Mouse (Mus musculus): ENCODE data around the gene Trim25.

Trim25 gene

DNA sequence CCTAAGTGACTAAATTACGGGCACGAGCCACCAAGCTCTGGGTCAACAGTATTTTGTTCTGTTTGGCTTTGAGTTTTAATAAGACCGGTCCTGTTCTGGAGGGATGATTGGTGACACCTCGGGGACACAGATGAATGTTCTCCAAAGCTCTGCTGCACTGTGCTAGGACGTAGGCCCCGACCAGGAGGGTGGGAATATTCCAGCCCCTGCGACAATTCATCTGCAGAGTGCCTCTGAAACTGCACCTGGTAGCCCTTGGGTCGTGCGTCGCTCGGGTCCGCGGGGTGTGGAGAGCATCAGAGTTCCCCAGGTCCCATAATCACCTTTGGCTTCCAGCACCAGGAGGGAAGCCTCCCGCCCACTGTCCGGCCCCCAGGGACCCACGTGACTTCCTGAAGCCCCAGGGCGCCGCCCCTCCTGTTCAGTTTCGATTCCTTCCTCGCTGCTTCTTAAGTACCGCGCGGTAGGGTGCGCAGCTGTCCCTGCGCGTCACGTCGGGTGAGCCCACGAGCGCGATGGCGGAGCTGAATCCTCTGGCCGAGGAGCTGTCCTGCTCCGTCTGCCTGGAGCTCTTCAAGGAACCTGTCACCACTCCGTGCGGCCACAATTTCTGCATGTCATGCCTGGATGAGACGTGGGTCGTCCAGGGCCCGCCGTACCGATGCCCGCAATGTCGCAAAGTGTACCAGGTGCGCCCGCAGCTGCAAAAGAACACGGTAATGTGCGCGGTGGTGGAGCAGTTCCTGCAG, at the start of gene Trim25:
Trim25 (plus strand) TSS at position 403 of the 749 bp plus-strand sequence.
- peak; percentile 95 for DNase-seq

DNA sequence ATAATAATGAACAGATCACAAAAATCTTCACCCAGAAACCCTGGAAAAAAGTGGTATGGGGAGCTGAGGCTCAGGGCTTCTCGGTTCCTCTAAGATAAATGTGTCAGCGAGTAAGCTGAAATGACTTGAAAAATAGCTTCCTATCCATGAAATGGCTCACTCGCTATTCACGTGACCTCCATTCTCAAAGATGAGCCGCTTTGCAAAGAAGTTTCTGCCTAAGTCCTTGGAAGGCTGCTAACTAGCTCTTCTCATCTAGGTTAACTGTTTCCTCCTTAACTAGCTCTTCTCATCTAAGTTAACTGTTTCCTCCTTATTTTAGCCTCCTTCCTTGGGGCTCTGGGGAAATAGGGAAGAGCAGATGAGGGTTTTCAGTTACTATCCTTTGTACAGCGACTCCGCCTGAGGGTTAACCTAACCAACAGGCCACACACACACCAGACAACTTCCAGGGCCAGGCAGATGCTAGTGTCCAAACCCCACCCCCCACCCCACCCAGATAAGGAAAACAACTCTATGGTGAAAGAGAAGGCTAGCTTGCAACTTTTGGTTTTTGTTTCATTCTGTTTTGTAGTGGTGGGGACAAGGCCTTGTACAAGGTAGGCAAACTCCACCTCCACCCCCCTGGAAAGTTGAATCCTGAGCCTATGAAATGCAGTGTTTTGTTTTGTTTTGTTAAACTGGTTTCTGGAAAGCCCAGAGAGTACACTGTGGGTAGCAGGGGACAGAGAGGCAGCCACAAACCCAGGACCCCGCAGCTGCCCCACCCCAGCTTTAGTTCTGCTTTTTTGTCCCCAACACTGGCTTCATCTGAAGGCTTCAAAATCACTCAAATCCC, 49.2 kb upstream of the Trim25 start:
- no peak for DNase-seq

DNA sequence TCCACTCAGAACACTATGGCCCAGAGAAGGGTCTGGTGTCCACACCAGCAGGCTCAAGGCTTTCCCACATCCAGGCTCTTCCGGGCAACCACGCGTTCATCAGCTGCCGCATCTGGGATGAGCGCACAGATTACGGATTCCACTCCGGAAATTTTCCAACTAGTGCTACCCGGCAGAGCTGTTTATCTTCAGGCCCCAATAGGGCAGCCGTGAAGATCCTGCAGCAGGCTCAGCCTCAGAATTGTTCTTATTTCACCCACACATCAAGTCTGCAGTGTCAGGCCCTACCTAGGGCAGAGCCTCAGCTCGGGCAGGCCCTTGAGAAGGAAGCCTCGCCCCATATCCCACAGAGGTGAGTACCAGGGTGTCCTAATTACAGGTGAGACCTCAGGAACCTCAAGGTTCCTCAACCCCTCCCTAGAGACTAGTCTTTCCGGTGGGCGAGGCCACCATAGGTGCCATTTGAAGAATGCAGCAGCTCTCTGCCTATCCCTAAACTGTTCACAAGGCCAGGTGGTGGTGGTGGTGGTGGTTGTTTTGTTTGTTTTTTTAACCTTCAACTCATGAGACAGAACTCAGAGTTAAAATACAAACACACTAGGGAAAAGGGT, 48.4 kb upstream of the Trim25 start:
- no peak for DNase-seq

DNA sequence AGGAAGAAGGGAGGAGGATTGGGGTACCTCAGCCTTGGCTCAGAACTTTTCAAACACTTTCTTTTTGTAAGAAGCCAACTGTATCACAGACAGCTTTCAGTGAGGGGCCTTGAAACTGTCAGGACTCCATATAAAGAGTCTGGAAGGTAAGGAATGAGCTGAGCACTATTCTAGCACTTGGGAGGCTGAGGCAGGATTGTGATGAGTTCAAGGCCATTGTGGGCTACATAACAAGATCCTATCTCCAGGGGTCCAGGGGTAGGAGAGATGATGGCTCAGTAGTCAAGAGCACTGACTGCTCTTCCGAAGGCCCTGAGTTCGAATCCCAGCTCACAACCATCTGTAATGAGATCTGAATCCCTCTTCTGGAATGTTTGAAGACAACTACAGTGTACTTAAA, 47.6 kb upstream of the Trim25 start:
- DNase-seq = no peak

DNA sequence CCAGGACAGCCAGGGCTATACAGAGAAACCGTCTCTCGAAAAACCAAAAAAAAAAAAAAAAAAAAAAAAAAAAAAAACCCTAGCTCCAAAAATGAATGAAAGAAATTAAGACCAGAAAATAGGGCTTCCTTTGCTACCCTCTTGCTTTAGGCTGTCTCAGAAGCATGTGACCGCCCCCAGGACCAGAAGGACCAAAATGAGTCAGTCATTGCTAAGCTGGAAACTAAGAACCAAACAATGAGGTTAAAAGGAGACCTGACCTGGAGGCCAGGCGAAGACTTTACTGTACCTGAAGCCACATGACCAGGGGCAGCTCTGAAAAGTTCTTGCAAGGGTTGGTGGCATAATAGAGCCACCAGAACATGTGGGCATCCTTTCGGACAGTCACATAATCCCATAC, 47.1 kb upstream of the Trim25 start:
- no peak for DNase-seq

DNA sequence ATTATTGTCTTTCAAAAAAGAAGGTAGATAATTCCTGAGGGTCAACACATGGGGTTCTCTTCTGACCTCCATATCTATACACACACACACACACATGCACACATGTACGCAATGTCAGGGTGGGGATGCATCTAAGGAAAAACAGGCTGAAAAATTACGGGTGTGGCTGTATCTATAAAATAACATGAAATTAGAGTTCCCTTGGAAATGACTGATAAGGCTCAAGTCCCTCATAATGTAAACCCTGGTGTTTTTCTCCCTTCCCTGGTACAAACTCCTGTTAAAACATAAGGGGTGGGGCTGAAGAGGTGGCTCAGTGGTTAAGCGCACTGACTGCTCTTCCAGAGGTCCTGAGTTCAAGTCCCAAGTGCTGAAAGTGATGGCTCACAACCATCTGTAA, 45.6 kb upstream of the Trim25 start:
- DNase-seq = no peak

DNA sequence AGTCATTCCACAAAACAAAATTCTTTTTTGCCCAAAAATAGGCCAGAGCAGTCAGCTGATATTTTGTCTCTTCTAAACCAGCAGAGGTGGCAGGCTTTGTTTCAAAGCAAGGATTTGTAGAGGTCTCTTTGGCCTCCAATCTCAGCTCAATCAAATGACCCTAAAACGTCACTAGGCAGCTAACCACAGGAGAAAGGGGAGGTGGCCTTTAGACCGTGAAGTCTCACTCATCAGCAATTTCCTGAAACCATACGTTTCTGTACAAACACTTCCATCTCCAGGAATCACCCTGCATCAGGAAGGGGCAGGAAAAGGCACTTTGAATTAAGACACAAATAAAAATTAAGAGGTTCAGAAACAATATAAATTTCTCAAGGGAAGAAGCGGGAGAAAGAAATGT, 44.4 kb upstream of the Trim25 start:
- peak; percentile 49 for DNase-seq

DNA sequence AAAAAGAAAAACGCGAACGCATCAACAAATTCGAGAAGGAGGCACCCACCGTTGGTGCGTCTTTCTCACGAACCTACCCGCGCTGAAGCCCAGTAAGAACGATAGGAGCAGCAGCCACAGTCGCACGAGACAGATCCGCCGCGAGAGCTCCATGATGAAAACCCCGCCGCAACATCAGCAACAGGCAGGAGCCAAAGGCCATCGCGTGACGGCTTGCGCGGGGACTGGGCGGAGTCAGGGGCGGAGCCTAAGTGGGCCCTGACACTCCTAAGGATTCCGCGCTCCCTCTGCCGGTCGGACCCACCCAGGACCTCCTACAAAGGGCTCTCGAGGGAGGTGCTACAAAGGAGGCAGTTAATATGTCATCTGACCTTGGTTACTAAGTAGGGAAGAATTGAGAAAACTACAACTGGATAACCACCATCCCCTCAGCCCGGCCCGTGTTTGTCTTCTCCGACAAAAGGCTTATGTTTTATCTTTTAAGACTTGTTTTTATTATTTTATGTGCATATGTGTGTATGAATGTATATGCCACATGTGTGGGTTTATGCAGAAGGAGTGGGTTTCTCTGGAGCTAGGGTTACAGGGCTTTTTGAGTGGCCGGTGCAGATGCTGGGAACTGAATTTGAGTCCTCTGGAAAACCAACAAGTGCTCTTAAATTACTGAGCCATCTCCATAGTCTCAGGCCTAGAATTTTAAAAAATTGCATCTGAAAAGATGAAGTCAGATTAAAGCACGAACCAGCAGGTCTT, 43.8 kb upstream of the Trim25 start, which contains the start of gene Scpep1:
Scpep1 (minus strand) TSS at position 249 of the 753 bp plus-strand sequence.
- peak; percentile 98 for DNase-seq

DNA sequence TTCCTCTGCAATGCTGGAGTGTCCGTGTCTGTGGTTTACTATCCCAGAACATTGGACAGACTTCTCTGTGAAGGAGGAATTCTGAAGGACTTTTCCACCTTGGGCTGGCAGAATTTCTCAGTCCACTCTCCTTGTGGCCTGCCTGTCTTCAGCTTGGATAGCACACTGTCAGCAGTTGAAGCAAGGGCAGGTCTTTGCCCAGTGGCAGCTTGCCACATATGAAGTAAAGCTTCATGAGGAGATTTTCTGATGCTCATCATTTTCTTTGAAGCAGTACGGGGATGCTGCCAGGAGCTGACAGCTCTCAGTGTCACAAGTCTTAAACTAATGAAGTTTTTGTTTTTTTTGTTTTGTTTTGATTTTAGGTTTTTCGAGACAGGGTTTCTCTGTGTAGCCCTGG, 40.3 kb upstream of the Trim25 start:
- peak; percentile 68 for DNase-seq

DNA sequence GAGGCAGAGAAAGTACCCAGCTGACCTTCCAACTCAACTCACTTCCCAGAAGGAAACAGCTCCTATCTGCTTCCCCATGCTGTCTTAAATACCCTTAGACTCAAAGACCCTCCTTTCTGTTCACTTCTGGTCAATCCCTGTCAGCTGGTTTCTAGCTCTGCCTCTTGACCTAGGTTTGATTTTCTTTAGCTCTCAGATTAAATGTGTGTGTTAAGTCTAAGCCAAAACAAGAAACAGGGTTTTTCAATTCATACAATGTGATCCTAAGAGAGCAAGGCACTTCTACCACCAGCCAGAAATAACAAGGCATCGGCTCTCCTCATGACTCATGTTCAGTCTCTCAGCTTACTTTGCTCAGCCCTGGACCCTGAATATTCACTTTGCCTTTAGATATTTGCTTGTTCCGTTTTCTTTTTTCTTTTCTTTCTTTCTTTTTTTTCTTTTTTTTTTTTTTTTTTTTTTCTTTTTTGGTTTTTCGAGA, 32.3 kb upstream of the Trim25 start, which contains the start of gene Elobl:
Elobl (minus strand) TSS at position 51 of the 481 bp plus-strand sequence.
- DNase-seq = no peak

DNA sequence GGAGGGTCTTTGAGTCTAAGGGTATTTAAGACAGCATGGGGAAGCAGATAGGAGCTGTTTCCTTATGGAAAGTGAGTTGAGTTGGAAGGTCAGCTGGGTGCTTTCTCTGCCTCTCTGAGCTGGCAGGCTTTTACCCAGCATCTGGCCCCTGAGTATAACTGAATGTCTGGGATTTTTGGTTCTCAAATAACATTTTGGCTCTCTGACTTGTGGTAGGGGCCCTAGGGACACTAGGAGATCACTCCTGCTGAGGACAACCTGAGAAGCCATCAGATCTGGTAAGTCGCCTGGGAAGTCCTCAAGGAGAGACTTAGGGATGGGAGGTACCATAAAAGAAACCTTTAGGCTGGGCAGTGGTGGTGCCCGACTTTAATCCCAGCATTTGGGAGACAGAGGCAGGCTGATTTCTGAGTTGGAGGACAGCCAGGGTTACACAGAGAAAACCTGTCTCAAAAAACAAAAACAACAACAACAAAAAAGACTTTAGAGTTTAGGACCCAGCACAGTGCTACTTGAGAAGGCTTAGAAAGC, 28.9 kb upstream of the Trim25 start, which contains the start of gene Coil:
Coil (plus strand) TSS at position 51 of the 531 bp plus-strand sequence.
- peak; percentile 30 for DNase-seq

DNA sequence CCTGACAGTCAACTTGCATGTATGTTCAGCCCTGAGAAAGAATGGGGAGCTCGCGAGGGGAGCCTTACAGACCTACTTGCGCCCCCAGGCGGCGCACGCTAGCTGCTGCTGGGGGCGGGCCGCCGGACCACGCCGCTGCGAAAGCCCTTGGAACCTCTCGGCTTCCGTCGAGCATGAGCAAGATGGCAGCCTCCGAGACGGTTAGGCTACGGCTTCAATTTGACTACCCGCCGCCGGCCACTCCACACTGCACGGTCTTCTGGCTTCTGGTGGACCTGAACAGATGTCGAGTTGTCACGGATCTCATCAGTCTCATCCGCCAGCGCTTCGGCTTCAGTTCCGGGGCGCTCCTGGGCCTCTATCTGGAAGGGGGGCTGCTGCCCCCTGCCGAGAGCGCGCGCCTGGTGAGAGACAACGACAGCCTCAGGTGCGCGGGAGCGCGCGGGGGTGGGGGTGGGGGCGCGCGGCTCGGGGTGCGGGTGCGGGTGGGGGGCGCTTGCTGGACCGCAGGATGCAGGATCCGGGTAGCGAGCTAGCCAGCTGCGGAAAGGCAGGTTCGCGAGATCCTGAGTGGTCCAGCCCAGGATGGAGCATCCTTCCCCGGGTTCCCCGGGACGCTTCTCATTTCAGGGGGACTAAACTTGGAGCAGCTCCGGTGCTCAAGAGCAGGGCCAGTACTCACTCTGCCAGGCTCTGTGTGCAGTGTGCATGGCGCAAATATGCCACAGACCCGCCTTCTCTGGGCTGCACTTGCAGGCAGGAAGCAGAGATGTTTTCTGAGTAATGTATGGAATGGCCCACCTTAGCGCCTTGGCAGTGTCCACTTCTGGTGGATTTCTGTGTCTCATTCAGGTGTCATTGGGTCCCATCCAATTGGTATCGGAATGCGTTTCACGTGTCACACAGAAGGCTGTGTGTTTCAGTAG, 25.1 kb upstream of the Trim25 start:
- DNase-seq = peak; percentile 95

DNA sequence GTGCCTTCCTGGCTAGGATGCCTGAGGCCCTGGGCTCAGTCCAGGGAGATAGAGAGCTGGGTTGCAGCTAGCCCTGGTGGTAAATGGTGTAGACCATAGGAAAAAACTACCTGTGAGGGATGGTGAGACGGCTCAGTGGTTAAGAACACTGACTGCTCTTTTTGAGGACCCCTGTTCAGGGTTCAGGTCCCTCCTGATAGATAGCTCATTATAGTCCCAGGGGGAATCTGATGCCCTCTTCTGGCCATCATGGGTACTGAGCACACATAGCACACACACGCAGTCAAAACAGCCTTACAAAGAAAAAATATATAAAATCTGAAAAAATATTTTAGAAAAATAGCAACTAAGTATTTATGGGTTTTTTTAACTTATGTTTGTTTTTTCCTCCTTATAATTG, 22.9 kb upstream of the Trim25 start:
- DNase-seq = no peak

DNA sequence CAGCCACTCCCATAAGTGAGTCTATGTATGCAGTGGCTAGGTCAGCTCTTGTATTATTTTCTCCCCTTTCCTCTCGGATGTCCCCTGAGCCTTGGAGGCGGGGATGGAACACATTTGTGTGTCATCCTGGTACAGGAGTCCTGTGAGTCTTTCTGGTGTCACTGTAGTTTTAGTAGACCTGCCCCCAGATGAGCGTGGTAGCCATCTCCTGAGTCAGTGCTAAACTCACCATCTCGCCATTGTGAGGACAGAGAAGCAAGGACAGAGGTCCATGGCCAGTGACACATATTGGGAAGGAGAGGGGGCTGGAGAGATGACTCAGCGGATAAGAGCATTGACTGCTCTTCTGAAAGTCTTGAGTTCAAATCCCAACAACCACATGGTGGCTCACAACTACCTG, 22.0 kb upstream of the Trim25 start:
- DNase-seq = no peak

DNA sequence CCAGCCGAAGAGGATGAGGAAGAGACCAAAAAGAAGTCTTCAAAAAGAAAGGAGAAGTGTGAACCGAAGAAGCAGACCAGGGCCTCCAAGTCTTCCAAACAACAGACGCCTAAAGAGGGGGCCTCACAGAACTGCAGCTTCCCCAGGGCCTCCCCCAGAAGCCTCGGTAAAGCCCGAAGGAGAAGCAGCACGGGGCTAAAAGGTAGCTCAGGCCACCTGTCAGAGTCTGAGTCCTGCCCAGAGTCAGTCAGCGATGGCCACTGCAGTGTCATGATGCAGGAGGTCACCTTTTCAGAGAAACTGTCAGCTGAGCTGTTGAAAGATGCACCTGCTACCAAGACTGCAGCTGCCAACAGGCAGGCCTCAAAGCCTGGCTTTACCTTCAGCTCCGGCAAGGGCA, 17.8 kb upstream of the Trim25 start:
- DNase-seq = no peak

DNA sequence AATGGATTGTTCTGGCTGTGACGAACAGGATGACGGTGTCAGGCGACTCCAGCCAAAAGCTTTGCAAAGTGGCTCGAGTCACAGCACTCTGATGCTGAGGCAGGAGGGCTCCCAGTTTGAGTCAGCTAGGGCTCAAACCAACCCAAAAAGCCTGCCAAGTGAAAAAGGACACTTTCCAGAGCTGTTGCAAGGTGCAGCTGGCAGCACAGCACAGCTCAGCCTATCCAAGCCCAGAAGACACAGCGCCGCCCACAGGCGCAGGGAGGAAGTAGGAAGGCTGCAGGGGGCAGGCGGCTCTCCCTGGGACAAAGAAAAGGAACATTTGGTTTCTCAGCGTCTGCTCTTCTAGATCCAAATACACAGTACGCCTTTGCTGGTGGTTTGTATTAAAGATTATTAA, 12.6 kb upstream of the Trim25 start:
- no peak for DNase-seq

DNA sequence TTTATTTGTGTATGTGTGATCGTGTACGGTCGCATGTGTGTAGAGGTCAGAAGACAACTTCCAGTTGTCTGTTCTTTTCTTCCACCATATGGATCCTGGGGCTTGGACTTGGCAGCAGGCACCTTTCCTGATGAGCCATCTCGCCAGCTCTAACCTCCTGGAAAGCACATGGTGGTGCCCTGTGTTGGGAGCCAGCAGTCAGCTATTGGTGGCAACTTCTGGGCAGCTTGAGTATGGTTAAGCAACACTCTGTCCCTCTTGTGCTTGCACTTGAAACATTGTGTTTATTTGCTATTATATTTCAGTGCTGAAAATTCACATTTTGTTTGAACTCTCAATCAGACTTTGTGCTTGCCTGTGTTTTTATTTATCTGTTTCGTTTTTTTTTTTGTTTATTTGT, 10.2 kb upstream of the Trim25 start:
- no peak for DNase-seq

DNA sequence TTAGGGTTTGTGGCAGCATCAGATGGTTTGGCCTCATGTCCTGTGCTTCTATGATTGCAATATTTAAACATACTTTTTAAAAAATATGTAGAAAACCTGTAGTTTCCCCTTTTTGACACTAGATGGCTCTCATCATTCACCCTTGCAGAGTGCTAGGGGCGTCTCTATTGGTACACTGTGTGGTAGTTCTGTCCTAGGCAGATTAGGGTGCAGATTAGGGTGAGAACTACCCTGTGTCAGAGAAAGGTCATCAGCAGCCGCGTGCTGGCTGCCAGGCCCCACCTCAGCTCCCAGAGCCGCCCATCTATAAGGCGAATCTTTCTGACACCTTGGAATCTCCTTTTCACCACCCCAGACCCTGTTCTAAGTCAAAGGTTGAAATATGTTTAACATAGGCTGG, 9.6 kb upstream of the Trim25 start:
- no peak for DNase-seq

DNA sequence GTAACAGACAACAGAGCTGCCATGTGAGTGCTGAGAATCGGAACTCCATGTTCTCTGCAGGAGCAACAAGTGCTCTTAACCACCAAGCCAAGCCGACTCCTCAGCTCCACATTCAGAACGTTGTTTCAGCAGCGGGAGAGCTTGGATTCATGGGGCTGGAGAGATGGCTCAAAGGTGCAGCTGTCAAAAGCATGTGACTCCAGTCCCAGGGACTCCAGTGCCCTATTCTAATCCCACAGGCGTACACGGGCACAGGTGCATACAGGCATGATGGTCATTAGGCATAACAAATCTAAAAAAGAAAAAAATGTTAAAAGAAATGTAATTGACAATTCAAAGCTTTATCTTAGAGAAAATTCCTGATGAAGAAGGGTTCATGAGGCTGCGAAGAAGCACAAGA, 6.0 kb upstream of the Trim25 start:
- DNase-seq = no peak

DNA sequence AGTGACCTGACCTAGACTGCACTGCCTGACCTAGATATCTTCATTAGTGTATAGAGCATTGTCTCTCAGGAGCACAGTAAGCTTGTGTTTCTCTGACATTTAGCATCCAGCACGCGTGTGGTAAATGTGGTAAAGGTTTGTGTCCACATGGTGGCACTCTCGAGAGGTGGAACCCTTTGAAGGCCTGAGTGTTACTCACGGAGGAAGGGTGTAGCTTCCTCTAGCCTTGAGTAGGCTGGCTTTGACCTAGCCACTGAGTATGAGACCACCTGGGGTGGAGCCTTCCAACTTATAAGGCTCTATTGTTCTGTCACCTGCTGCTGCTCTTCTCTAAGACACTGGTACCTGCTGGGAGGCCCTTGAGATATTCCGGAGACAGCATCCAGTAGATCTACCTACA, 5.6 kb upstream of the Trim25 start:
- DNase-seq = peak; percentile 79

DNA sequence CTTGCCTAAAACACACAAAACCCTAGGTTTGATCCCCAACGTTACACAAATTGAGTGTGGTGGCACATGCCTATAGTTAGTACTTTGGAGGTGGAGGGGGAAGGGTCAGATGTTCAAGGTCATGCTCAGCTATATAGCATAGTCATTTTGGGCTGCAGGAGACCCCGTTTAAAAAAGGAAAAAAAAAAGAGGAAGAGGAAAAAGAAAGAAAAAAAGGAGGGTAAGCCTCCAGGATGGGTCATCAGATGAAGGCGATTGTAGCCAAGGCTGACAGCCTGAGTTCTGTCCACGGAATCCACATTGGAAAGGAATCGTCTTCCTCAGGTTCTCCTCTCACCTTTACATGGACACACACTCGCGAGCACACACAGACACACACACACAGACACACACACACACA, 4.7 kb upstream of the Trim25 start:
- DNase-seq = no peak
